Mouse (Mus musculus) neural tube, embryonic 15.5 days (tissue): ENCODE measurements around the gene Pold3. TPM values are rescaled to one million over a fixed set of nuclear protein-coding genes. Genes with fewer than 3 reads are reported as not detected.

Experiments
- ATAC-seq: fragments of 200-750 bp; cut with Nextera tagmentation; 2 replicates; pipeline ENCODE4 v1.8.0; 2017; ENCODE audit warnings: mild to moderate bottlenecking, moderate TSS enrichment, moderate library complexity; ENCODE audit not compliant: low FRiP score
- H3K27ac ChIP-seq: fragments of 300-500 bp; sonication (generic); replicated peaks from 2 replicates; pipeline ENCODE4 v1.5.1; 2015; ENCODE audit warnings: mild to moderate bottlenecking, inconsistent platforms
- H3K27me3 ChIP-seq: fragments of 300-500 bp; sonication (generic); replicated peaks from 2 replicates; pipeline ENCODE4 v1.6.1; 2015; ENCODE audit warnings: inconsistent platforms
- H3K36me3 ChIP-seq: fragments of 300-500 bp; sonication (generic); 2 replicates; pipeline ENCODE4 v1.6.1; 2015; ENCODE audit warnings: inconsistent platforms
- H3K4me1 ChIP-seq: fragments of 300-500 bp; sonication (generic); 2 replicates; pipeline ENCODE4 v1.6.1; 2015; ENCODE audit warnings: inconsistent platforms
- H3K4me2 ChIP-seq: fragments of 300-500 bp; sonication (generic); 2 replicates; pipeline ENCODE4 v1.6.1; 2015; ENCODE audit warnings: inconsistent platforms, mild to moderate bottlenecking, moderate library complexity
- H3K4me3 ChIP-seq: fragments of 300-500 bp; sonication (generic); replicated peaks from 2 replicates; pipeline ENCODE4 v1.5.1; 2015; ENCODE audit warnings: mild to moderate bottlenecking, inconsistent platforms
- H3K9ac ChIP-seq: fragments of 300-500 bp; sonication (generic); replicated peaks from 2 replicates; pipeline ENCODE4 v1.6.1; 2015; ENCODE audit warnings: mild to moderate bottlenecking, inconsistent platforms
- H3K9me3 ChIP-seq: fragments of 300-500 bp; sonication (generic); replicated peaks from 2 replicates; pipeline ENCODE4 v1.6.1; 2016; ENCODE audit warnings: inconsistent platforms
- WGBS: fragments of 180-500 bp; shearing (Covaris S2); methylation state at CpG from one replicate; pipeline ENCODE4 v1.1.7; 2015; ENCODE audit warnings: mixed read lengths; 5-methylcytosine and 5-hydroxymethylcytosine counted together
- polyA plus RNA-seq: library from polyadenylated mRNA; unstranded; fragments of >200 nt; fragmentation: Nextera tagmentation; extraction: Ambion mirVana; gene quantifications from 2 replicates; pipeline ENCODE4 v1.2.1, GENCODE M21; 2015

Pold3 gene
- polyA plus RNA-seq, 1 experiment from 2014 or later: 40.3 TPM

GRCm38 (mm10) chr7:100051904-100052303, 69.5 kb downstream of the Pold3 start:
- 65% methylated on average over 4 of the region's 4 CpGs for WGBS

GRCm38 (mm10) chr7:100046486-100046885, 74.9 kb downstream of the Pold3 start:
- 72% methylated on average over 2 of the region's 2 CpGs for WGBS
- ATAC-seq: no peak

More at GRCm38 (mm10) chr7:100051904-100052303, 69.5 kb downstream of the Pold3 start:
- no peak overlapping the region for H3K27ac ChIP-seq
- no peaks in the 10 kb centered on the region for H3K27me3 ChIP-seq
- no peaks in the 10 kb centered on the region for H3K36me3 ChIP-seq
- no peaks in the 10 kb centered on the region for H3K9me3 ChIP-seq
- H3K9ac ChIP-seq: no peak overlapping the region
- ATAC-seq: no peak
- H3K4me2 ChIP-seq: no peak overlapping the region
- no peak overlapping the region for H3K4me3 ChIP-seq
- H3K4me1 ChIP-seq: no peaks in the 10 kb centered on the region

DNA sequence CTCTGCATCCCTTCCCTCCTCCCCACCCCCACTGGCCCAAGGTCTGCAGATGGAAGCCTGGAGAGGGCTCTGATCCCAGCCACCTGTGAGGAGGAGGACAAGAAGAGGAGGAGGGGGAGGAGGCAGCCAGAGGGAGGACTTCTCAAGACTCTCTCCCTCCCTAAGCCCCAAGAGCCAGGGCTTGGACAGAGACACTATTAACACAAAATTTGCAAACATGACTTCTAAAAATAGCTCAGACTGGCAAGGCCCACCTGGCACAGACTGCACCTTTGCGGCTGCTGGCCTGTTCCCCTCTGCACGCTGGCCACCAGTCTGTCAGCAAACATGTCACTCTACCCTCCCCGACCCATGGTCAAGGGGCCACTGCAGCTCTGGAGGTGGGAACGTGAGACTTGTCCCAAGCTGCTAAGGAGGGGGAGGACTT, 77.7 kb downstream of the Pold3 start:
- Histone ChIP-seq H3K27ac (no peak overlapping the region), H3K9ac (no peak overlapping the region), H3K27me3 (no peaks in the 10 kb centered on the region; the same call in 1 of the 2 replicates), H3K36me3 (no peaks in the 10 kb centered on the region), H3K4me2 (no peak overlapping the region), H3K9me3 (no peaks in the 10 kb centered on the region), H3K4me1 (no peaks in the 10 kb centered on the region), H3K4me3 (no peak overlapping the region)
- no peak for ATAC-seq
- WGBS: 60% methylated on average over 4 of the region's 4 CpGs

More at GRCm38 (mm10) chr7:100046486-100046885, 74.9 kb downstream of the Pold3 start:
- Histone ChIP-seq H3K4me3 (no peak overlapping the region), H3K4me1 (no peaks in the 10 kb centered on the region), H3K4me2 (no peak overlapping the region), H3K9me3 (no peaks in the 10 kb centered on the region), H3K27ac (no peak overlapping the region), H3K27me3 (no peaks in the 10 kb centered on the region; the same call in 1 of the 2 replicates), H3K9ac (no peak overlapping the region), H3K36me3 (no peaks in the 10 kb centered on the region)

DNA sequence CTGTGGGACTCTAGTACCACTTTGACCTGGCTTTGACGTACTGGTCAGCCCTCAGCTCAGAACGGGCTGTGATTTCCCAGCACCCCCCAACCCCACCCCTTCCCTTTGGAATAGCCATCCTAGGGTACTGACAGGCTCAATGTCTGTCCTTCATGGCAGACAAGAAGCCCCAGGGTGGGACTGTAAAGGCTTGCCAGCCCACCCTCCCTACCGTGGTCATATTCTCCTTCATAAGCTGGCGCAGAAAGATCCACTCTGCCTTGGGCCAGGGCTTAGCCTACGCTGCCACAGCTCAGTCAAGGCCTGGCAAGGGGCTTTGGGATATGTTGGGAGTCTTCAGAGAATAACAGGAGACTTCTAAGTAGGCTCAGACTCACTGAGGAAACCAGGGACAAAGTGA, 78.3 kb downstream of the Pold3 start:
- no peaks in the 10 kb centered on the region for H3K36me3 ChIP-seq
- no peak overlapping the region for H3K9ac ChIP-seq
- WGBS: 93% methylated on average over 5 of the region's 5 CpGs
- ATAC-seq: no peak
- no peak overlapping the region for H3K4me2 ChIP-seq
- no peak overlapping the region for H3K27ac ChIP-seq
- H3K27me3 ChIP-seq: no peaks in the 10 kb centered on the region; the same call in 1 of the 2 replicates
- H3K9me3 ChIP-seq: no peaks in the 10 kb centered on the region
- no peaks in the 10 kb centered on the region for H3K4me1 ChIP-seq
- H3K4me3 ChIP-seq: no peak overlapping the region

DNA sequence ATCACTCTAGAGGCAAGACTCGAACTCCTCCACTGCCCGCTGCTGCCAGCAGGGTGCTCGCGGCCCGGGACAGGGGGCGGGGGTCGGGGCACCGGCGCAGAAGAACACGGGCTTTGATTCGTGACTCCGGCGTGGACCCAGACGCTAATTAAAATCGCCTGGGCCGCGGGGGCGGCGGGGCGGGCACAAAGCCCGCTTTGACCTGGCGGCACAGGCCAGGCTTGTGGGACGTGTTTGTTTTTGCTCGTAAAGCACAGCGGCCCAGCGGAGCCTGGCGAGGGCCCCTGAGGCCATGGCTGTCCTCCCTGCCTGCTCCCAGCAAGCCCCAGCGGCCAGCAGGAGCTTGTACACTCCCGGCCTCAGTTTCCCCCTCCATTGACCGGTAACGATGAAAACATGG, 79.2 kb downstream of the Pold3 start:
- no peaks in the 10 kb centered on the region for H3K36me3 ChIP-seq
- H3K27me3 ChIP-seq: no peaks in the 10 kb centered on the region; the same call in 1 of the 2 replicates
- no peak overlapping the region for H3K4me3 ChIP-seq
- no peak overlapping the region for H3K27ac ChIP-seq
- H3K4me2 ChIP-seq: no peak overlapping the region
- ATAC-seq: no peak
- H3K4me1 ChIP-seq: no peaks in the 10 kb centered on the region
- 16% methylated on average over 31 of the region's 31 CpGs for WGBS
- H3K9me3 ChIP-seq: no peaks in the 10 kb centered on the region
- H3K9ac ChIP-seq: no peak overlapping the region

GRCm38 (mm10) chr7:100036495-100036894, 84.9 kb downstream of the Pold3 start:
- no peak for ATAC-seq
- Histone ChIP-seq H3K9ac (no peak overlapping the region), H3K4me1 (peaks cover 10% of the 10 kb centered on the region; the same call in 1 of the 2 replicates), H3K36me3 (no peaks in the 10 kb centered on the region), H3K27ac (no peak overlapping the region), H3K4me3 (no peak overlapping the region), H3K4me2 (no peak overlapping the region), H3K27me3 (no peaks in the 10 kb centered on the region), H3K9me3 (no peaks in the 10 kb centered on the region)
- 56% methylated on average over 3 of the region's 3 CpGs for WGBS

DNA sequence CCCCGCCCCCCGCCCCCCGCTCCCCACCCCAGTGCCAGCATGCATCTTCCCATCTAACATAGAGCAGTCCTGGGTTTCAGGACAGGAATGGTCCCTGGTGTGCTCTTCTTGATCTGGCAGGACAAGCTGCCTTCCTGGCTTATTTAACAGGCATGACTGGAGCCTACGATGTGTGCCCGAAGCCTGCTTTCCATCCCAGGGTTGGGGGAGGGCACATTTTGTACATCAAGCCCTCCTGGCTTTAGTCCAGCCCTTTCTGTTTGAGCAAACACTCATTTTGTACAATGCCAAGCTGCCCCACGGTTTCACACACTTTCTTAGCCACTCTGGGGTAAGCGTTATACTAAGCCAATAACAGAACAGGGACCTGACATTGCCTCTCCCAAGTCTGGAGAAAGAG, 85.3 kb downstream of the Pold3 start:
- Histone ChIP-seq H3K27ac (no peak overlapping the region), H3K4me3 (no peak overlapping the region), H3K4me1 (peaks cover 10% of the 10 kb centered on the region; the same call in 1 of the 2 replicates), H3K9me3 (no peaks in the 10 kb centered on the region), H3K4me2 (no peak overlapping the region), H3K9ac (no peak overlapping the region), H3K27me3 (no peaks in the 10 kb centered on the region), H3K36me3 (no peaks in the 10 kb centered on the region)
- ATAC-seq: no peak
- 65% methylated on average over 7 of the region's 7 CpGs for WGBS

DNA sequence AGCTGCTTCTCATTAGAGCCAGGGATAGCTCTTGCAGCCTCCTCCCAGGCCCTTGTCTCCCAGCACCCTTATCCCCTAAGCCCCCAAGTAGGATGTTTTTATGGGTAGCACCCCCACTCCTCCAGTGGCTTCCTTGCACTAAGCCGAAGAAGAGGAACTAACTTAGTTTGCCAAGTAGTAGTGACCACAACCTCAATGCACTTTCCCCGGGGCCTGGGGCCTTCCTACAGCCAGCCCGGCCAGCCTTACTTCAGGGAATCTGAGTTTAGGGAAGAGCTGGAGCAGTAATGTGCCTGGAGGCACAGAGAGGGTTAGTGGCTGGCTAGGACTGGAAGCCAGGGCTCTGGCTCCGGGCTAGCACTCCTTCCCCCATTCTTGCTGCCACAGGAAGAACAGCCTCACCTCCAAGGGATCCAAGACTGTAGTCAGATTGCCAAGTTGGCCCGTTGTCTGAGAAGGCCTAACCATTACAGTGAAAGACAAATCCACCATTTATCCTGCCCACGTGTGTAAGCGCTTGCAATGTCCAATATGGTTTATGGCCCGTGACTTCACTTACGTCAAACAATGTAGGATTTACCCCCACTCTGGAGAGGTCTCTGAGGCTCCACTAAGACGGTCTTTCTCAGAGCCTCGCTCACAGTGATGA, 86.4 kb downstream of the Pold3 start:
- no peak for ATAC-seq
- H3K4me2 ChIP-seq: no peak overlapping the region
- 55% methylated on average over 11 of the region's 11 CpGs for WGBS
- H3K9ac ChIP-seq: no peak overlapping the region
- H3K4me1 ChIP-seq: peaks cover 10% of the 10 kb centered on the region; the same call in 1 of the 2 replicates
- H3K27ac ChIP-seq: no peak overlapping the region; the same call in 1 of the 2 replicates
- H3K36me3 ChIP-seq: no peaks in the 10 kb centered on the region
- H3K27me3 ChIP-seq: no peaks in the 10 kb centered on the region
- H3K9me3 ChIP-seq: no peaks in the 10 kb centered on the region
- H3K4me3 ChIP-seq: no peak overlapping the region

- ATAC-seq: no peak
- WGBS: 74% methylated on average over 5 of the region's 5 CpGs
Measured at GRCm38 (mm10) chr7:100033672-100034071, 87.7 kb downstream of the Pold3 start.

More at GRCm38 (mm10) chr7:100033672-100034071, 87.7 kb downstream of the Pold3 start:
- H3K27ac ChIP-seq: no peak overlapping the region
- H3K9ac ChIP-seq: no peak overlapping the region
- H3K27me3 ChIP-seq: no peaks in the 10 kb centered on the region
- H3K4me3 ChIP-seq: no peak overlapping the region
- no peaks in the 10 kb centered on the region for H3K36me3 ChIP-seq
- no peaks in the 10 kb centered on the region for H3K9me3 ChIP-seq
- no peak overlapping the region for H3K4me2 ChIP-seq
- peaks cover 10% of the 10 kb centered on the region; the same call in 1 of the 2 replicates for H3K4me1 ChIP-seq

Other genes starting within 250 kb of the Pold3 start
- gene Rnf169, start 141.1 kb downstream of the Pold3 start, polyA plus RNA-seq: 4.2 and 4.6 TPM in 2 replicates
- 0.28 and 0.37 TPM in 2 replicates for gene Chrdl2, start 115.4 kb downstream of the Pold3 start, polyA plus RNA-seq
- gene Lipt2, start 37.7 kb upstream of the Pold3 start, polyA plus RNA-seq: 16.9 and 17.0 TPM in 2 replicates
- gene Kcne3, start 54.9 kb upstream of the Pold3 start, polyA plus RNA-seq: 0.99 and 6.4 TPM in 2 replicates
- 24.2 and 26.1 TPM in 2 replicates for gene Pgm2l1, start 105.8 kb upstream of the Pold3 start, polyA plus RNA-seq
- gene P4ha3, start 164.0 kb upstream of the Pold3 start, polyA plus RNA-seq: 9.4 and 14.7 TPM in 2 replicates